Mouse (Mus musculus) lung, embryonic 16.5 days (tissue): Measurements from ENCODE around the gene Ppig. TPM values are rescaled to one million over a fixed set of nuclear protein-coding genes. Genes with fewer than 3 reads are reported as not detected.

Experiments
- ATAC-seq: fragments of 200-750 bp; cut with Nextera tagmentation; 2 replicates; pipeline ENCODE4 v1.8.0; 2017; ENCODE audit warnings: low read depth, mild to moderate bottlenecking, moderate library complexity
- H3K27ac ChIP-seq: fragments of 300-500 bp; sonication (generic); 2 replicates; pipeline ENCODE4 v1.5.1; 2014; ENCODE audit warnings: mild to moderate bottlenecking, control low read depth, low read length
- H3K27me3 ChIP-seq: fragments of 300-500 bp; sonication (generic); 2 replicates; pipeline ENCODE4 v1.6.1; 2014; ENCODE audit warnings: low read depth, low read length, mixed read lengths; ENCODE audit not compliant: control insufficient read depth, insufficient read depth
- H3K36me3 ChIP-seq: fragments of 300-500 bp; sonication (generic); 2 replicates; pipeline ENCODE4 v1.6.1; 2014; ENCODE audit warnings: low read length; ENCODE audit not compliant: control insufficient read depth, insufficient read depth
- H3K4me1 ChIP-seq: fragments of 300-500 bp; sonication (generic); replicated peaks from 2 replicates; pipeline ENCODE4 v1.6.1; 2014; ENCODE audit warnings: low read length, mixed read lengths; ENCODE audit not compliant: control insufficient read depth, insufficient read depth
- H3K4me2 ChIP-seq: fragments of 300-500 bp; sonication (generic); 2 replicates; pipeline ENCODE4 v1.6.1; 2014; ENCODE audit warnings: low read depth, low read length, control low read depth
- H3K4me3 ChIP-seq: fragments of 300-500 bp; sonication (generic); 2 replicates; pipeline ENCODE4 v1.5.1; 2014; ENCODE audit warnings: mild to moderate bottlenecking, low read length, control low read depth
- H3K9ac ChIP-seq: fragments of 300-500 bp; sonication (generic); 2 replicates; pipeline ENCODE4 v1.6.1; 2014; ENCODE audit warnings: low read length, control low read depth
- H3K9me3 ChIP-seq: fragments of 300-500 bp; sonication (generic); 2 replicates; pipeline ENCODE4 v1.6.1; 2016; ENCODE audit warnings: low read length; ENCODE audit not compliant: control insufficient read depth
- WGBS: fragments of 180-500 bp; shearing (Covaris S2); extraction: QIAGEN DNeasy Blood & Tissue Kit; methylation state at CpG from one replicate; pipeline ENCODE4 v1.1.7; 2014; 5-methylcytosine and 5-hydroxymethylcytosine counted together
- polyA plus RNA-seq: library from polyadenylated mRNA; unstranded; fragments of >200 nt; fragmentation: Nextera tagmentation; extraction: Ambion mirVana; gene quantifications from 2 replicates; pipeline ENCODE4 v1.2.1, GENCODE M21; 2015

Gene Ppig
- polyA plus RNA-seq, 1 experiment from 2014 or later = 125 TPM

DNA sequence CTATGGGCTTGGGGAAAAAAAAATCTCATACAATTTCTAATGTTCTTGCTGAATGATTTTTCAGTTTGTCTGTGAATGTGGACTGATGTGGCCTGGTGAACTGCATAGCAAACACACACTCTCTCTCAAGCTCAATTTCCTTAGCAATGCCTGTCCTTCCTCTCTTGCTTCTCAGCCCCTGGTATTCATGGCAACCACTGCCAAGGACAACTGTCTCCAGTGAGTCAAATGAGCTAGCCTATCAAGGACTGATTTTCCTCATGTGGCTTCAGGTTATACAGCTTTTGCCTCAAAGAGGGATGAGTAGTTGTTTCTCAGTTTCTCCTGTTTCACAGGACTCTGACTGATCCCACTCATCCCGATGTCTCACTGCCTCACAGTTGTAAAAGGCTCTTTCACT, 3.2 kb upstream of the Ppig start:
- ATAC-seq = no peak
- H3K27ac ChIP-seq = no peak overlapping the region
- H3K36me3 ChIP-seq = no peaks in the 10 kb centered on the region
- 83% methylated on average over 1 of the region's 1 CpGs for WGBS
- H3K4me1 ChIP-seq = peaks cover 6% of the 10 kb centered on the region
- H3K27me3 ChIP-seq = no peaks in the 10 kb centered on the region
- H3K9me3 ChIP-seq = no peaks in the 10 kb centered on the region
- H3K4me2 ChIP-seq = no peak overlapping the region
- no peak overlapping the region for H3K9ac ChIP-seq
- H3K4me3 ChIP-seq = no peak overlapping the region

DNA sequence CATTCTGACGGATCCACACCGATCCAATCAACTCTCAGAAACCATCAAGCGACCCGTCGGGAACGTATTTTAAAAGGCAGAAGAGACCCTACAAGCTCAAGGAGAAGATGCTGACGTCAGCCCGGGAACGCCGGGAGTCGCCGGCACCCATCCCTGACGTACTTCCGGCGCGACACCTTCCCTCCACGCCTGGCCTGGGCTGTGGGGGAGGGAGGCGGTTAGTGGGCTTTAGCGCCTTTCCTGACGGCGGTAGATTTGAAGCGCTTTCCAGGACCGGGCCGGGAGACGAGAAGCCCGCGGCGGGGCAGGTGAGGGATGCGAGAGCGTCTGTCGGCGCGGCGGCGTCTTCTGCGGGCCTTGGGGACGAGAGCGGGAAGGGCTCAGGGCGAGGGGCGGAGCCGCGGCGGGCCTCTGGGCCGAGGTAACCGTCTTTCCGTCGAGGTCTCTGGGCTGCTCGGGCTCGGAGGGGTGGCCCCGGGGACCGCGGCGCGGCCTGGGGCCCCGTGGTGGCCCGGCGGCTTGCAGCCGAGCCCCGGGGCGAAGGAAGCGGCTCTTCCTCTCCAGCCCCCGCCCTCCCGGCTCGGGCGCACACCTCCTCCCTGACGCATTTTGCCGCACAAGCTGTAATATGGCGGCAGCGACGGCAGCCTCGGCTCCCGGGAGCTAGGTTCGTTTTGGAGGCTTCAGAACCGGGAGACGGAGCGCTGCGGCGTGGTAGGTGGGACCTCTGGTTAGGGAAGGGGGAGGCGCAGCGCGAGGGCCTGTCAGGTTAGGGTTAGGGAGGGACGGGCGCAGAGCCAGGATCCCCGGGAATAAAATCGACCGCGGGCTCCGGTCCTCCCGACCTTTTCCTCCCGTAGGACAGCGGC, 539 bp downstream of the Ppig start:
- Histone ChIP-seq H3K27me3 (no peaks in the 10 kb centered on the region), H3K4me1 (peaks cover 10% of the 10 kb centered on the region), H3K27ac (peak overlapping the region; percentile 87), H3K36me3 (no peaks in the 10 kb centered on the region), H3K4me2 (peak overlapping the region; percentile 86), H3K9me3 (no peaks in the 10 kb centered on the region), H3K9ac (peak overlapping the region; percentile 92), H3K4me3 (peak overlapping the region; percentile 99)
- WGBS = 0% methylated on average over 86 of the region's 91 CpGs
- ATAC-seq = peak; percentile 96

DNA sequence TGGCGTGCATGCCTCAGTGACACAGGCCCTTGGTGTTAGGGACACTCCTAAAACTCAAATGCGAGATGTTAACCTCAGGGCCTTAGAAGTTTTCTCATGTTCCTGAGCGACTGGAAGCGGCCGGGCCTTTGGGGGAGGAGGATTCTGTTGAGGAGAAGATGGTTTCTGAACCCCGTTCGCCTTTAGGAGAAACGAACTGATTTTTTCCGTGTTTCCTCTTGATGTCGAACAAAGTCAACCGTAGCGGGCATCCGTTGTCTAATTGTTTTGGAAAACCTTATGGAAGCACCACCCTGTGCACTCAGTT, 1.1 kb downstream of the Ppig start:
- peak overlapping the region; percentile 87 for H3K27ac ChIP-seq
- WGBS = under 1% methylated on average over 13 of the region's 13 CpGs
- peak overlapping the region; percentile 99 for H3K4me3 ChIP-seq
- peak overlapping the region; percentile 92 for H3K9ac ChIP-seq
- no peak for ATAC-seq
- H3K9me3 ChIP-seq = no peaks in the 10 kb centered on the region
- H3K36me3 ChIP-seq = no peaks in the 10 kb centered on the region
- no peaks in the 10 kb centered on the region for H3K27me3 ChIP-seq
- H3K4me2 ChIP-seq = peak overlapping the region; percentile 83
- H3K4me1 ChIP-seq = peaks cover 10% of the 10 kb centered on the region

DNA sequence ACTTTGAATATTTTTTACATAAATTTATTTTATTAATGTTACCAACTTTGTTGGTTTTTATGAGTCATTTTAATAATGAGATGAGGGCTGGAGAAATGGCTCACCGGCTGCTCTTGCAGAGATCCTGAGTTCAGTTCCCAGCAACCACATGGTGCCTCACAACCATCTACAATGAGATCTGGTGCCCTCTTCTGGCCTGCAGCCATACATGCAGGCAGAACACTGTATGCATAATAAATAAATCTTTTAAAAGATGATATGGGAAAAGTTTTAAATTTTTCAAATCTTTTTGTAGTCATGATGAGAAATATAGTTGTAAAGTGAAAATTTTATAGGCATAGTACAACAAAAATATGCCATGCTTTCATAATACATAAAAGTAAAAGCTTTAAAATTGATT, 22.7 kb downstream of the Ppig start:
- Histone ChIP-seq H3K4me1 (no peaks in the 10 kb centered on the region), H3K9me3 (no peaks in the 10 kb centered on the region), H3K27ac (no peak overlapping the region), H3K27me3 (no peaks in the 10 kb centered on the region), H3K4me2 (no peak overlapping the region), H3K4me3 (no peak overlapping the region), H3K9ac (no peak overlapping the region), H3K36me3 (peaks cover 31% of the 10 kb centered on the region)
- 98% methylated on average over 1 of the region's 1 CpGs for WGBS
- ATAC-seq = no peak

DNA sequence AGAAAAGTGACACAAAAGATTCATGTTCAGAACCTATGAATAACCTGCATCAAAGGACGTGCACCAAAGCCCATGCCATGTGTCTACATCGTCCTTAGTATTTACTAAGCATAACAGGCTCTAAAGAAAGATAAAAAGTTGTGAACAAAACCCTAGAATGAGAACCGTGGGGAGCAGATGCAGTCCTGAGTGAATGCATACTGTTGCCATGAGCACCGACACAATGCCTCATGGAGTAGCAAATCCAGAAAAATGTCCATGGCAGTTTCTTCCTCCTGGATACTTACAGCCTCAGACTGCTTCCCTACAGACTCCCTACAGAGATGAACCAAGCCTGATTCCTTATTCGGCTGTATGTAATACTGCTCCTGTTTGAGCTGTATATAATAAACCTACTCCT, 38.6 kb downstream of the Ppig start:
- no peak overlapping the region for H3K4me3 ChIP-seq
- H3K4me1 ChIP-seq = no peaks in the 10 kb centered on the region
- H3K9ac ChIP-seq = no peak overlapping the region
- H3K27me3 ChIP-seq = no peaks in the 10 kb centered on the region
- no peaks in the 10 kb centered on the region for H3K9me3 ChIP-seq
- H3K4me2 ChIP-seq = no peak overlapping the region
- no peak for ATAC-seq
- 80% methylated on average over 5 of the region's 5 CpGs for WGBS
- H3K27ac ChIP-seq = no peak overlapping the region
- H3K36me3 ChIP-seq = no peaks in the 10 kb centered on the region

DNA sequence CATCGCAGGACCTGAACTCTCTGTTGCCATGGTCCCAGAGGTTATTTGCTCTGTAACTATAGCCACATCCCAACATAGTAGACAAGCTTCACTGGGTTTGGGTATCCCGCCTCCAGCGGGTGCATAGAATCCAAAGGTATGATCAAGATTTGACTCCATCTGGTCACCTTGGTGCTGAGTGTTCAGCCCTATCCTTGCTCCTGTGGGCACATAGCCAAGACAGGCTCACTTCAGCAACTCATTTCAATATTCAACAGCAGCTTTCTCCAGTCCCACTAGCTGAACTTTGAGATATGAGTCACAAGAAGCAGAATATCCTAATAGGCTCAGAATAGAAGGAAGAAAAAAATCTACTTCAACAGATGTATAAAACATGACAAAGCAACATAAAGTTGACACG, 41.0 kb downstream of the Ppig start:
- no peak overlapping the region for H3K9ac ChIP-seq
- no peak overlapping the region for H3K4me2 ChIP-seq
- ATAC-seq = no peak
- no peaks in the 10 kb centered on the region for H3K36me3 ChIP-seq
- no peaks in the 10 kb centered on the region for H3K27me3 ChIP-seq
- H3K4me1 ChIP-seq = no peaks in the 10 kb centered on the region
- H3K27ac ChIP-seq = no peak overlapping the region
- no peaks in the 10 kb centered on the region for H3K9me3 ChIP-seq
- 87% methylated on average over 4 of the region's 4 CpGs for WGBS
- H3K4me3 ChIP-seq = no peak overlapping the region

DNA sequence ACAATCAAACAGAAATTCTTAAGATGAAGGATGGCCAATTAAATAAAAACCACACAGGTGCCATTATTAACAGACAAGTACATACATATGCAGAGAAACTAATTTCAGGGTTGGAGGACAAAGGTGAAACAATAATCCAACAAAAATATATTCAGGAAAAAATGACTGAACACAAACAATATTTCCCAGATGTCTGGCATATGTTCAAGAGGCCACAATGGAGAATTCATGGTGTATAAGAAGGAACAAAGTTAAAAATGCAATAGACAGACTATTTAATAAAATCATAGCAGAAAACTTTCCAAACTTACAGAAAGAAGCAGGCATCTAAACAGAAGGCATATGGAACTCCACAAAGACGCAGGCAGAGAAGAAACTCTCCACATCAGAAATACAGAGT, 42.4 kb downstream of the Ppig start:
- 76% methylated on average over 1 of the region's 1 CpGs for WGBS
- Histone ChIP-seq H3K4me2 (no peak overlapping the region), H3K4me3 (no peak overlapping the region), H3K27ac (no peak overlapping the region), H3K9ac (no peak overlapping the region), H3K4me1 (no peaks in the 10 kb centered on the region), H3K9me3 (no peaks in the 10 kb centered on the region), H3K36me3 (no peaks in the 10 kb centered on the region), H3K27me3 (no peaks in the 10 kb centered on the region)
- ATAC-seq = no peak

DNA sequence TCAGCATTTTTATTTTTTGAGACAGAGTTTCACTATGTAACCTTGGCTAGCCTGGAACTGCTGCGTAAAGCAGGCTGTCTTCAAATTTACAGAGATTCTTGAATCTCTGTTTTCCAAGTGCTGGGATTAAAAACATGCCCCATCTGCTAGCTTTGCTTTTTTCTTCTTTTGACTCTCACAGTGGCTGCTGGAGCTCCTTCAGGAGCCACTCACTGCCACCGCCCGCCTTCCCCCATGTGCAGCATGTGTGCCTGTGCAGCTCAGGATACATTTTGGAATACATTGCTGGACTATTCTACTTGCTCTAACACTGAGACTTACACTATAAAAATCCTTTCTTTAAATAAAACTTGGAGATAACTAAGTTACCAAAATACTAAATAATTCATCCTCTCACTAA, 51.0 kb downstream of the Ppig start:
- Histone ChIP-seq H3K9ac (no peak overlapping the region), H3K4me1 (no peaks in the 10 kb centered on the region), H3K9me3 (no peaks in the 10 kb centered on the region), H3K27me3 (no peaks in the 10 kb centered on the region), H3K27ac (no peak overlapping the region), H3K4me3 (no peak overlapping the region), H3K4me2 (no peak overlapping the region), H3K36me3 (no peaks in the 10 kb centered on the region)
- 95% methylated on average over 3 of the region's 3 CpGs for WGBS
- ATAC-seq = no peak

DNA sequence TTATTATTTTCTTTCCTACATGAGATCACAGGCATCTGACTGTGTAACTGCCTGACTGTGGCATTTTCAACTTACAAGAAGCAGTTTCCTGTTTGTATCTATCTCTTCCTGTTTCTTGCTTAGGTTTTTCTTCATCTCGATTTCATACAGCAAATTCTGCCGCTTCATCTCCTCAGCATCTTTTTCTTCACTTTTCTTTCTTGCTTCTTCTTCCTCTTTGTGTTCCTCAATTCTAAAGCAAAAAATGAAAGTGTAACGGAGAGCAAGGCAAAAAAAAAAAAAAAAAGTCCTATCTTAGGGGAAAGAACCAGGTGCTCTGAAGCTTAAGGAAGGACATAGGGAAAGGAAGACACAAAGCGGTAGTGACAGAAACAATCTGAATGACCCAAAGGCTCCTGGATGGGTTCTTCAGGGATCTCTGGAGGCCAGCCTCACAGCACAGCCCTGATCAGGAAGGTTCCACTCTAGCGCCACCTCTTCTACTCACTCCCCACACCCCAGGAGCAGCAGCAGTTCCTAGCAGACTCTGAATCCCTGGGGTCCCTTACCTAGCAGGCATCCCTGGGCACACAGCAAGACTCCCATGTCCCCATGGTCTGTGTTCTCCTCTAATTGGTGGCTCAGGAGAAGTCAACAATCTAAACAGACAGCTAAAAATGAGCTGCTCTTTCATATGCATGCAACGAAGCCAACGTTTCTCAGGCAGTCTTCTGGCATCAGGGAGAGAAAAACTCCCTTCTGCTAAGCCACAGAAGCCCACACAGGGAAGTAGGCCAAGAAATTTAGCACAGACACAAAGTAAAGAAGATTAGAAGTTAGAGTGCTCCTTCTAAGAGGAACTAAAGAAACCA, 55.9 kb downstream of the Ppig start:
- no peaks in the 10 kb centered on the region for H3K36me3 ChIP-seq
- no peaks in the 10 kb centered on the region for H3K27me3 ChIP-seq
- no peaks in the 10 kb centered on the region for H3K4me1 ChIP-seq
- no peak for ATAC-seq
- 68% methylated on average over 7 of the region's 7 CpGs for WGBS
- H3K4me3 ChIP-seq = no peak overlapping the region
- no peak overlapping the region for H3K27ac ChIP-seq
- H3K4me2 ChIP-seq = no peak overlapping the region
- no peaks in the 10 kb centered on the region for H3K9me3 ChIP-seq
- no peak overlapping the region for H3K9ac ChIP-seq
